Comparison of ENCODE assay signal across 21 mouse cellular contexts in genomic region chr7:102480821-102481220, GRCm38 (mm10). TPM values are rescaled to one million over a fixed set of nuclear protein-coding genes. Genes with fewer than 3 reads are reported as not detected.
"Had no signal": no experiment of that assay in that cellular context is flagged by ENCODE, and none has a peak within 500 bp of the region (broad histone marks: within the 10 kb centered on the region; RNA-seq: fewer than 3 reads in every experiment).

No protein-coding gene starts in this region.

- H3K36me3 ChIP-seq: intestine, embryonic 15.5 days; kidney, embryonic 15.5 days; midbrain, embryonic 15.5 days; neural tube, embryonic 12.5 days had no signal

- H3K27ac ChIP-seq: intestine, embryonic 15.5 days; kidney, embryonic 15.5 days; left cerebral cortex, adult 2 months; limb, embryonic 10.5 days; liver, embryonic 15.5 days; midbrain, embryonic 15.5 days; neural tube, embryonic 12.5 days; stomach, postnatal 0 days had no signal

- H3K27me3 ChIP-seq: intestine, embryonic 15.5 days; kidney, embryonic 15.5 days; liver, embryonic 15.5 days; midbrain, embryonic 15.5 days; neural tube, embryonic 12.5 days had no signal

- DNase-seq: kidney, adult 18-20 months; kidney, postnatal 14 days; thymus, postnatal 36 days had no signal

- H3K4me3 ChIP-seq: intestine, embryonic 15.5 days; kidney, embryonic 15.5 days; left cerebral cortex, adult 2 months; limb, embryonic 10.5 days; liver, embryonic 15.5 days; midbrain, embryonic 15.5 days; neural tube, embryonic 12.5 days had no signal

- H3K4me1 ChIP-seq: intestine, embryonic 15.5 days; limb, embryonic 10.5 days; midbrain, embryonic 15.5 days; neural tube, embryonic 12.5 days had no signal

RNA-seq across cellular contexts. Expression of gene Olfr543, which starts 0.7 kb away (rescaled TPM):
- total RNA-seq: layer of hippocampus, postnatal 25 days; left cerebral cortex, adult 2 months; left cerebral cortex, postnatal 14 days; megakaryocyte progenitor cell, adult 5-6 weeks; monocyte, adult 5-6 weeks; neutrophil, adult 5-6 weeks had no signal
- polyA plus RNA-seq: large intestine, adult 2 months; stomach, postnatal 0 days had no signal

RNA-seq across cellular contexts. Expression of gene Olfr544, which starts 7.3 kb away (rescaled TPM):
- total RNA-seq: layer of hippocampus, postnatal 25 days; left cerebral cortex, adult 2 months; left cerebral cortex, postnatal 14 days; megakaryocyte progenitor cell, adult 5-6 weeks; monocyte, adult 5-6 weeks; neutrophil, adult 5-6 weeks had no signal
- polyA plus RNA-seq: intestine, embryonic 15.5 days; large intestine, adult 2 months; stomach, postnatal 0 days; thymus, postnatal 0 days had no signal

RNA-seq across cellular contexts. Expression of gene Olfr545, which starts 18.6 kb away (rescaled TPM):
- total RNA-seq: layer of hippocampus, postnatal 25 days; left cerebral cortex, adult 2 months; left cerebral cortex, postnatal 14 days; megakaryocyte progenitor cell, adult 5-6 weeks; monocyte, adult 5-6 weeks; neutrophil, adult 5-6 weeks had no signal
- polyA plus RNA-seq: large intestine, adult 2 months; limb, embryonic 14.5 days; liver, embryonic 15.5 days; stomach, postnatal 0 days; thymus, postnatal 0 days had no signal

RNA-seq across cellular contexts. Expression of gene Olfr547, which starts 53.7 kb away (rescaled TPM):
- total RNA-seq: layer of hippocampus, postnatal 25 days; left cerebral cortex, adult 2 months; left cerebral cortex, postnatal 14 days; megakaryocyte progenitor cell, adult 5-6 weeks; monocyte, adult 5-6 weeks; neutrophil, adult 5-6 weeks had no signal
- polyA plus RNA-seq: intestine, embryonic 15.5 days; kidney, embryonic 15.5 days; large intestine, adult 2 months; limb, embryonic 10.5 days; limb, embryonic 14.5 days; liver, embryonic 11.5 days; liver, embryonic 15.5 days; midbrain, embryonic 11.5 days; midbrain, embryonic 15.5 days; neural tube, embryonic 12.5 days; stomach, postnatal 0 days; thymus, postnatal 0 days had no signal
